Mouse (Mus musculus) mesoderm, embryonic 11.5 days (tissue): ENCODE data around the gene Pllp.
A peak's percentile ranks its signal among the peaks of the same experiment; 100 is the strongest.

Source experiments
- DNase-seq: peaks from one replicate; pipeline ENCODE4 v3.0.0-alpha.2; 2012; ENCODE audit warnings: low read depth, low spot score

Pllp gene

DNA sequence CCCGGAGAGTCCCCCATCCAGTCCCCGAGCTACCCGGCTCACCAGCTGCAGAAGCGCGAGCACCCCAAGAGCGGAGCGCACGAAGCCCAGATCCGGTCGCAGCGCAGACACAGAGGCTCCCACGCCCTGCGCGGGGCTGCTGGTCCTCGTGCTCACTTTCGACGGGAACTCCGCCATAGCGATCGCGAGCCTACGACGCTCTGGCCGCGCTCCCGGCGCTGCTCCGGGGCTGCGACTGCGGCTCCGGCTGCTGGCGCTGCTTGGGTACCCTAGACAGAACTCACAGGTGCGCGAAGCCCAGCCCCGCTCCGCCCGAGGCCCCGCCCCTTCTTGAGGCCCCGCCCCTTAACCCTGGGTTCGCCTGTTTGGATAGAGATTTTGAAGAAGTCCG, at the start of gene Pllp:
TSS of gene Pllp (minus strand) at position 285 of the 391 bp plus-strand sequence.
- DNase-seq, result peak; percentile 41

- no peak for DNase-seq
Observed at GRCm38 (mm10) chr8:94745476-94746184, 49.6 kb upstream of the Pllp start, which contains the start of gene Ccl22. Gene Ccl22, plus strand, starts transcription at chr8:94745590.

- DNase-seq, result no peak
Observed at GRCm38 (mm10) chr8:94744972-94745371, 48.9 kb upstream of the Pllp start.

GRCm38 (mm10) chr8:94744484-94744883, 48.4 kb upstream of the Pllp start:
- DNase-seq, result no peak

DNA sequence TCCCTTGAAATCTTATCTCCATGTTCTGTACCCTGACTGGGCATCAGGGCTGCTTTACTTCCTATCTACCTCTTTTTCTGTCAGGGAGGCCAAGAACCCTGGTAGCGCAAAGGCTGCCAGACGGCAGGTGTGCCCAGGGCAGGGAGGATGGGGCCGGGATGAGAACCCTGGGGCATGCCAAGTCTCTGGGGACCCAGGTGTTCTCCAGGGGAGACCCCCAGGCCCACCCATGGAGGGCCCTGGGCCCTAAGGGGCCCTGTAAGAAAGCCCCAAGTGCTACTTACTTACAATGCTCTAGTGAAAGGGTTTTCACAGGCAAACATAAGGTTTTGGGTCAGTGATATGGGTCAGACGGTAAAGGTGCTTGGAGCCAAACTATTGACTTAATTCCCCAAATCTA, 45.6 kb upstream of the Pllp start:
- DNase-seq, result no peak

- DNase-seq, result no peak
Observed at GRCm38 (mm10) chr8:94740591-94740990, 44.5 kb upstream of the Pllp start.

GRCm38 (mm10) chr8:94739829-94740228, 43.8 kb upstream of the Pllp start:
- DNase-seq, result no peak

DNA sequence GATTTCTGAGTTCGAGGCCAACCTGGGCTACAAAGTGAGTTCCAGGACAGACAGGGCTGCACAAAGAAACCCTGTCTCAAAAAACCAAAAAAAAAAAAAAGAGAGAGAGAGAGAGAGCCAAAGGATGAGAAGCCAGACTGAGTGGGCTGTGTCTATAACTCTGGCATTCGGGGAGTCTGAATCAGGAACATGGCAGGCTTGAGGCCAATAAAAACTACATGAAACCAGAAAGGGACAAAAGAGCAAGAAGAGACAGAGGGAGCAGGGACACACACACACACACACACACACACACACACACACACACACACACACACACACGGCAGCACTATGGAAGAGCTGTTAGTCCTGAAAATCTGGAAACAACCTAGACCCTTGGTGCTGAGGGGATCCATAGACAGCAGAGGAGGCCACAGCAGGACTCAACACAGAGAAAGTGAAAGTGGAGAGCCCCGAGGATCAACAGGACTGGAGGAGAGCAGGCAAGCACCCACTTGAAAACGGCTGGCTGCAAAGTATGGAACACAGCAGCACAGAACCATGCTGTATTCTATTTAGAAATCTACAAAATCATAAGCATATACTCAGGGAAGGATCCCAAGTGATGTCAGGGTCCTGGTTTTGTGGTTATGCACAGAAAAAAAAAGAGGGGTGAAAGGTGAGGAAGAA, 39.5 kb upstream of the Pllp start:
- no peak for DNase-seq

GRCm38 (mm10) chr8:94734735-94735350, 38.8 kb upstream of the Pllp start:
- no peak for DNase-seq

GRCm38 (mm10) chr8:94733821-94734465, 37.9 kb upstream of the Pllp start:
- DNase-seq, result no peak

- DNase-seq, result no peak
Observed at GRCm38 (mm10) chr8:94729301-94729700, 33.2 kb upstream of the Pllp start.

DNA sequence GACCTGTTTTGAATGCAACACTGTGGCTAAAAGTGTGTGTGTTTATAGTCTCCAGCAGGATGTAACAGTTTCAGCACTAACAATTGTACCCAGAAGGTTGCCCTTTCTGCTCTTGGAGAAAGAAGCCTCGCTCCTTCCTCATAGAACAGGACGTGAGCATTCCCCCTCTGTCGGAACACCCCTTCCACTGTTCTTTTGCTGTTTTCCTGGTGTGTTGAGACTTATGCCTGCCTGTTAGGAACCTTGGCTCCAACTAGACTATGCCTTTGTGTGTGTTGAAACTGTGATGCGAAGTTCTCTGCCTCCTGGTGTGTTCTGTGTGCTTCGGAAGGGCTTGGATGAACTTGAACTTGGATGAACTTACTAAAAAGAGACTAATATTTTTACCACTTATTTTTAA, 29.9 kb upstream of the Pllp start:
- no peak for DNase-seq

GRCm38 (mm10) chr8:94716841-94717240, 20.8 kb upstream of the Pllp start:
- no peak for DNase-seq

- DNase-seq, result no peak
Observed at GRCm38 (mm10) chr8:94715871-94716270, 19.8 kb upstream of the Pllp start.

DNA sequence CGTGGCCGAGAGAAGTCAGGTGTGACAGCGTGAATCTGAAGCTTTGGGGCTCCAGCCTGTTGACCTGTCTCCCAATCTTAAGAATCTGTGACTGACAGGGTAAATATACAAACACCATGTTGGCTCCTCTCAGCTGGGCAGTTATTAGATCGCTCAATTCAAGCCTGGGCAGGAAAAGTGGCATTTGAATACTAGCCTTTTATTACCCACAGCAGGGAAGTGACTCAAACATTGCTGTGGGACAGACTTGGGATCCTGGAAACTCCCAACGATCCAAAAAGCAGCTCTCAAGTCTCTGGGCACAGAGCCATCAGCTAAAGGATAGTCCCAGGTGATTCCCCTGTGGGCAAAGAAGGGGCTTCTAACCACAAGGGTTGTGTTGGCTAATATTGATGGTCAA, 18.5 kb upstream of the Pllp start:
- DNase-seq, result no peak

- no peak for DNase-seq
Observed at GRCm38 (mm10) chr8:94711160-94711718, 15.2 kb upstream of the Pllp start.

DNA sequence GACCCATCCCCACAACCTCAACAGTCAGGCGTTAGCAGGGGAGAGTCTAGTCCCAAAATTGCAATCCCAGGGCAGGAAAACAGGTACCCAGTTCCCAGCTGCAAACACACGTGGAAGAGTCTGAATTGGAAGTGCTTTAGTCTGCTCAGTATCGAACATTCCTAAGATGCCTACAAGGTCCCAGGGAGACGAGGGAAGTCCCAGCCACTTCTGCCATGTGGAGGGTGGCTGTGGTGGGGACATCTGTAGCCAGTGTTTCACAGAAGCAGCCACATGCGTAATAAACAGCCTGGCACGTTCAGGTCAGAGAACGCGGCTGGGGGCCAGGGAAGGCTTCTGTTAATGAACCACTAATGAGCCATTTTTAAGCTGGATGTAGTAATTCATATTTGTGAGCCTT, 14.3 kb upstream of the Pllp start:
- DNase-seq, result no peak

- DNase-seq, result no peak
Observed at GRCm38 (mm10) chr8:94706732-94707395, 10.8 kb upstream of the Pllp start.

- DNase-seq, result no peak
Observed at GRCm38 (mm10) chr8:94705581-94706245, 9.6 kb upstream of the Pllp start.

DNA sequence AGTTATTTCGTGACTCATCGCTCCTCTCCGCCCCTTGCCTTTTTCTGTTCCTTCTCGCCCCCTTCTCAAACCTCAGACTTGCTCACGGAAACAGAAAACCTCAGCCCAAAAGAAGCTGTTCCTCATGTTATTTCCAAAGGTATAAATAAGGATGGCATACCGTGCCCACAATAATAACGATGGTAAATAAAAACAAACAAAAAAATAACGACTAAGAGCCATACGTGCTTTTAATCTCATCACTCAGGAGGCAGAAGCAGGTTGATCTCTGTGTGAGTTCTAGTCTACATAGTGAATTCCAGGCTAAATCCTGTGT, 8.5 kb upstream of the Pllp start:
- no peak for DNase-seq
